Mouse (Mus musculus) midbrain, embryonic 14.5 days (tissue): ENCODE data around the gene Mapk10. TPM values are rescaled to one million over a fixed set of nuclear protein-coding genes. Genes with fewer than 3 reads are reported as not detected.

Source experiments
- ATAC-seq: fragments of 200-750 bp; cut with Nextera tagmentation; 2 replicates; pipeline ENCODE4 v1.8.0; 2017; ENCODE audit warnings: moderate number of reproducible peaks, moderate library complexity; ENCODE audit not compliant: low FRiP score, low TSS enrichment
- DNase-seq: peaks from one replicate; pipeline ENCODE4 v3.0.0-alpha.2; 2015
- H3K27ac ChIP-seq: fragments of 300-500 bp; sonication (generic); replicated peaks from 2 replicates; pipeline ENCODE4 v1.5.1; 2014; ENCODE audit warnings: mild to moderate bottlenecking, low read depth, low read length, moderate library complexity
- H3K27me3 ChIP-seq: fragments of 300-500 bp; sonication (generic); 2 replicates; pipeline ENCODE4 v1.6.1; 2014; ENCODE audit warnings: low read length, control low read depth, mixed read lengths; ENCODE audit not compliant: control insufficient read depth, insufficient read depth
- H3K36me3 ChIP-seq: fragments of 300-500 bp; sonication (generic); 2 replicates; pipeline ENCODE4 v1.6.1; 2014; ENCODE audit warnings: low read length, control low read depth; ENCODE audit not compliant: control insufficient read depth, insufficient read depth
- H3K4me1 ChIP-seq: fragments of 300-500 bp; sonication (generic); 2 replicates; pipeline ENCODE4 v1.6.1; 2014; ENCODE audit warnings: mild to moderate bottlenecking, antibody characterized with exemption, low read length, control low read depth; ENCODE audit not compliant: control insufficient read depth, insufficient read depth
- H3K4me2 ChIP-seq: fragments of 300-500 bp; sonication (generic); 2 replicates; pipeline ENCODE4 v1.6.1; 2014; ENCODE audit warnings: mild to moderate bottlenecking, low read length, moderate library complexity
- H3K4me3 ChIP-seq: fragments of 300-500 bp; sonication (generic); replicated peaks from 2 replicates; pipeline ENCODE4 v1.5.1; 2014; ENCODE audit warnings: low read depth, low read length
- H3K9ac ChIP-seq: fragments of 300-500 bp; sonication (generic); replicated peaks from 2 replicates; pipeline ENCODE4 v1.6.1; 2014; ENCODE audit warnings: mild to moderate bottlenecking, low read length, moderate library complexity
- H3K9me3 ChIP-seq: fragments of 300-500 bp; sonication (generic); 2 replicates; pipeline ENCODE4 v1.6.1; 2016; ENCODE audit warnings: low read length, control low read depth, mixed read lengths; ENCODE audit not compliant: control insufficient read depth
- WGBS: fragments of 180-500 bp; shearing (Covaris S2); extraction: QIAGEN DNeasy Blood & Tissue Kit; methylation state at CpG from one replicate; pipeline ENCODE4 v1.1.7; 2014; 5-methylcytosine and 5-hydroxymethylcytosine counted together
- polyA plus RNA-seq: library from polyadenylated mRNA; unstranded; fragments of >200 nt; fragmentation: Nextera tagmentation; extraction: Ambion mirVana; gene quantifications from 2 replicates; pipeline ENCODE4 v1.2.1, GENCODE M21; 2014

The Mapk10 gene
- polyA plus RNA-seq, 1 experiment from 2014 or later: 132 TPM

GRCm38 (mm10) chr5:102995928-102996327 is 215.2 kb downstream of the Mapk10 start:
- Histone ChIP-seq H3K4me1 (no peaks in the 10 kb centered on the region), H3K9me3 (no peaks in the 10 kb centered on the region), H3K36me3 (0 out of 2 replicates have a peak, but pooled peaks cover 4% of the 10 kb centered on the region), H3K4me3 (no peak overlapping the region), H3K27ac (no peak overlapping the region), H3K9ac (no peak overlapping the region), H3K4me2 (no peak overlapping the region), H3K27me3 (no peaks in the 10 kb centered on the region)
- DNase-seq (no peak), ATAC-seq (no peak)

GRCm38 (mm10) chr5:102993951-102994350 is 217.2 kb downstream of the Mapk10 start:
- 80% methylated on average over 5 of the region's 5 CpGs for WGBS
- DNase-seq (no peak), ATAC-seq (no peak)
- Histone ChIP-seq H3K27ac (no peak overlapping the region), H3K27me3 (no peaks in the 10 kb centered on the region), H3K9ac (no peak overlapping the region), H3K4me2 (no peak overlapping the region), H3K9me3 (no peaks in the 10 kb centered on the region), H3K4me1 (no peaks in the 10 kb centered on the region), H3K4me3 (no peak overlapping the region), H3K36me3 (peaks cover 22% of the 10 kb centered on the region)

- no peak for ATAC-seq
- Histone ChIP-seq H3K9me3 (no peaks in the 10 kb centered on the region), H3K4me2 (no peak overlapping the region), H3K36me3 (peaks cover 29% of the 10 kb centered on the region), H3K4me3 (no peak overlapping the region), H3K27me3 (no peaks in the 10 kb centered on the region), H3K4me1 (no peaks in the 10 kb centered on the region), H3K9ac (no peak overlapping the region), H3K27ac (no peak overlapping the region)
- DNase-seq: no peak
- 73% methylated on average over 2 of the region's 2 CpGs for WGBS
Observed at GRCm38 (mm10) chr5:102991691-102992090, 219.4 kb downstream of the Mapk10 start.

GRCm38 (mm10) chr5:102978382-102978781 is 232.8 kb downstream of the Mapk10 start:
- no peak for ATAC-seq
- no peak overlapping the region for H3K27ac ChIP-seq
- H3K4me3 ChIP-seq: no peak overlapping the region
- H3K36me3 ChIP-seq: 0 out of 2 replicates have a peak, but pooled peaks cover under 1% of the 10 kb centered on the region
- DNase-seq: no peak
- H3K27me3 ChIP-seq: no peaks in the 10 kb centered on the region
- 87% methylated on average over 2 of the region's 2 CpGs for WGBS
- H3K9me3 ChIP-seq: no peaks in the 10 kb centered on the region
- H3K4me2 ChIP-seq: no peak overlapping the region
- H3K9ac ChIP-seq: no peak overlapping the region
- peaks cover 18% of the 10 kb centered on the region for H3K4me1 ChIP-seq

GRCm38 (mm10) chr5:102977138-102977537 is 234.0 kb downstream of the Mapk10 start:
- Histone ChIP-seq H3K4me3 (no peak overlapping the region), H3K27me3 (no peaks in the 10 kb centered on the region), H3K9ac (no peak overlapping the region), H3K9me3 (no peaks in the 10 kb centered on the region), H3K4me1 (peaks cover 18% of the 10 kb centered on the region), H3K4me2 (no peak overlapping the region), H3K27ac (peak overlapping the region; percentile 82), H3K36me3 (0 out of 2 replicates have a peak, but pooled peaks cover 4% of the 10 kb centered on the region)
- peak; percentile 23 for DNase-seq
- ATAC-seq: peak; percentile 53; the same call in 1 of the 2 replicates
- WGBS: 52% methylated on average over 6 of the region's 6 CpGs

GRCm38 (mm10) chr5:102976540-102976939 is 234.6 kb downstream of the Mapk10 start:
- H3K27me3 ChIP-seq: no peaks in the 10 kb centered on the region
- no peak for DNase-seq
- H3K36me3 ChIP-seq: 0 out of 2 replicates have a peak, but pooled peaks cover 4% of the 10 kb centered on the region
- no peaks in the 10 kb centered on the region for H3K9me3 ChIP-seq
- no peak overlapping the region for H3K4me3 ChIP-seq
- peak overlapping the region; percentile 82 for H3K27ac ChIP-seq
- H3K4me1 ChIP-seq: peaks cover 18% of the 10 kb centered on the region
- H3K4me2 ChIP-seq: no peak overlapping the region
- ATAC-seq: no peak
- no peak overlapping the region for H3K9ac ChIP-seq

- H3K4me1 ChIP-seq: peaks cover 18% of the 10 kb centered on the region
- H3K4me3 ChIP-seq: no peak overlapping the region
- 0 out of 2 replicates have a peak overlapping the region, but pooled peaks have one; percentile 32 for H3K27ac ChIP-seq
- 0 out of 2 replicates have a peak, but pooled peaks cover 4% of the 10 kb centered on the region for H3K36me3 ChIP-seq
- 44% methylated on average over 4 of the region's 4 CpGs for WGBS
- no peaks in the 10 kb centered on the region for H3K27me3 ChIP-seq
- no peak overlapping the region for H3K4me2 ChIP-seq
- ATAC-seq (no peak), DNase-seq (peak; percentile 49)
- H3K9me3 ChIP-seq: no peaks in the 10 kb centered on the region
- no peak overlapping the region for H3K9ac ChIP-seq
Observed at GRCm38 (mm10) chr5:102974400-102974799, 236.7 kb downstream of the Mapk10 start.

- H3K27ac ChIP-seq: no peak overlapping the region
- H3K4me1 ChIP-seq: no peaks in the 10 kb centered on the region
- H3K36me3 ChIP-seq: peaks cover 21% of the 10 kb centered on the region
- no peaks in the 10 kb centered on the region for H3K27me3 ChIP-seq
- no peaks in the 10 kb centered on the region for H3K9me3 ChIP-seq
- H3K9ac ChIP-seq: no peak overlapping the region
- DNase-seq: no peak
- H3K4me3 ChIP-seq: no peak overlapping the region
- 93% methylated on average over 5 of the region's 5 CpGs for whole genome bisulfite sequencing
- no peak overlapping the region for H3K4me2 ChIP-seq
- ATAC-seq: no peak
Observed at GRCm38 (mm10) chr5:102964396-102964795, 246.7 kb downstream of the Mapk10 start.

GRCm38 (mm10) chr5:102953414-102953813 is 257.7 kb downstream of the Mapk10 start:
- no peak overlapping the region for H3K4me2 ChIP-seq
- ATAC-seq: no peak

More at GRCm38 (mm10) chr5:102953414-102953813, 257.7 kb downstream of the Mapk10 start:
- no peak for DNase-seq
- H3K9ac ChIP-seq: no peak overlapping the region
- 92% methylated on average over 8 of the region's 8 CpGs for WGBS
- H3K27me3 ChIP-seq: no peaks in the 10 kb centered on the region
- no peaks in the 10 kb centered on the region for H3K9me3 ChIP-seq
- no peak overlapping the region for H3K4me3 ChIP-seq
- H3K4me1 ChIP-seq: no peaks in the 10 kb centered on the region
- H3K36me3 ChIP-seq: 0 out of 2 replicates have a peak, but pooled peaks cover 3% of the 10 kb centered on the region
- H3K27ac ChIP-seq: no peak overlapping the region
